ENCODE assay signal across 8 mouse cellular contexts in genomic region chrX:135742304-135743055, GRCm38 (mm10). TPM values are rescaled to one million over a fixed set of nuclear protein-coding genes. Genes with fewer than 3 reads are reported as not detected.
DNase-seq lines count a peak whose midpoint lies in the region; ATAC-seq and TF ChIP-seq lines count a peak whose summit lies in the region.

Gene Armcx5 (plus strand): TSS chrX:135742733.
Gene Gprasp1 (plus strand): TSS chrX:135742733.

- H3K36me3 ChIP-seq in embryonic facial prominence, embryonic 15.5 days, result no peaks in the 10 kb centered on the region
- H3K36me3 ChIP-seq in limb, embryonic 14.5 days (ENCODE audit: control insufficient read depth, insufficient read depth, low read length), result 0 out of 2 replicates have a peak, but pooled peaks cover 5% of the 10 kb centered on the region
- H3K36me3 ChIP-seq in midbrain, postnatal 0 days (ENCODE audit: insufficient read depth, low read length), result no peaks in the 10 kb centered on the region

- no peaks in the 10 kb centered on the region for H3K9me3 ChIP-seq in embryonic facial prominence, embryonic 15.5 days (replicated peaks)
- no peaks in the 10 kb centered on the region for H3K9me3 ChIP-seq in limb, embryonic 14.5 days (ENCODE audit: control insufficient read depth, low read length)
- no peaks in the 10 kb centered on the region for H3K9me3 ChIP-seq in midbrain, postnatal 0 days (ENCODE audit: low read length)

- peak within 1 kb of the TSS; percentile 63; the same call in 1 of the 2 replicates for H3K27ac ChIP-seq in bone marrow, adult 2 months (ENCODE audit: control insufficient read depth, insufficient read depth, low read depth, low read length, poor library complexity)
- peak within 1 kb of the TSS; percentile 77 for H3K27ac ChIP-seq in embryonic facial prominence, embryonic 15.5 days (replicated peaks)
- H3K27ac ChIP-seq in limb, embryonic 14.5 days (replicated peaks; ENCODE audit: low read depth, low read length), result peak within 1 kb of the TSS; percentile 83
- H3K27ac ChIP-seq in midbrain, postnatal 0 days (ENCODE audit: low read depth, low read length), result peak within 1 kb of the TSS; percentile 88

- peak within 1 kb of the TSS; percentile 84 for H3K4me3 ChIP-seq in bone marrow, adult 2 months (replicated peaks; ENCODE audit: control insufficient read depth, low read depth, low read length)
- peak within 1 kb of the TSS; percentile 63 for H3K4me3 ChIP-seq in embryonic facial prominence, embryonic 15.5 days (replicated peaks)
- peak within 1 kb of the TSS; percentile 53 for H3K4me3 ChIP-seq in limb, embryonic 14.5 days (replicated peaks; ENCODE audit: low read length)
- H3K4me3 ChIP-seq in midbrain, postnatal 0 days (ENCODE audit: low read depth, low read length), result peak within 1 kb of the TSS; percentile 56

- no peaks in the 10 kb centered on the region for H3K4me1 ChIP-seq in bone marrow, adult 2 months (ENCODE audit: control insufficient read depth, insufficient read depth, low read length)
- no peaks in the 10 kb centered on the region for H3K4me1 ChIP-seq in embryonic facial prominence, embryonic 15.5 days
- H3K4me1 ChIP-seq in limb, embryonic 14.5 days (ENCODE audit: control insufficient read depth, insufficient read depth, low read length), result no peaks in the 10 kb centered on the region; the same call in 1 of the 2 replicates
- H3K4me1 ChIP-seq in midbrain, postnatal 0 days (ENCODE audit: insufficient read depth, low read length), result no peaks in the 10 kb centered on the region

- no peak for TF ChIP-seq CTCF in bone marrow, adult 2 months (IDR thresholded peaks at IDR 0.05; ENCODE audit: control insufficient read depth, insufficient read depth, low read length)
- no peak for TF ChIP-seq CTCF in midbrain, postnatal 0 days (IDR thresholded peaks at IDR 0.05)

- peak within 1 kb of the TSS; percentile 48 for H3K4me2 ChIP-seq in embryonic facial prominence, embryonic 15.5 days (replicated peaks)
- H3K4me2 ChIP-seq in limb, embryonic 14.5 days (replicated peaks; ENCODE audit: low read depth, low read length, severe bottlenecking), result peak within 1 kb of the TSS; percentile 49
- peak within 1 kb of the TSS; percentile 46 for H3K4me2 ChIP-seq in midbrain, postnatal 0 days (ENCODE audit: low read depth, low read length, poor library complexity, severe bottlenecking)

- peak within 1 kb of the TSS; percentile 50 for H3K9ac ChIP-seq in embryonic facial prominence, embryonic 15.5 days
- H3K9ac ChIP-seq in limb, embryonic 14.5 days (ENCODE audit: low read depth, low read length, severe bottlenecking), result peak within 1 kb of the TSS; percentile 62
- peak within 1 kb of the TSS; percentile 81 for H3K9ac ChIP-seq in midbrain, postnatal 0 days (replicated peaks; ENCODE audit: low read length, poor library complexity, severe bottlenecking)

- WGBS in bone marrow, adult 2 months, result 16% methylated on average over 48 of the region's 48 CpGs
- WGBS in embryonic facial prominence, embryonic 15.5 days, result 17% methylated on average over 48 of the region's 48 CpGs
- 21% methylated on average over 47 of the region's 48 CpGs for WGBS in limb, embryonic 14.5 days
- WGBS in midbrain, postnatal 0 days, result 20% methylated on average over 47 of the region's 48 CpGs

- ATAC-seq in embryonic facial prominence, embryonic 15.5 days (ENCODE audit: insufficient number of reproducible peaks, low FRiP score, low TSS enrichment, low read depth), result peak; percentile 93
- ATAC-seq in limb, embryonic 14.5 days (ENCODE audit: low FRiP score, low read depth), result peak; percentile 97
- ATAC-seq in midbrain, postnatal 0 days (ENCODE audit: low FRiP score), result peak; percentile 96

- peak; percentile 89 for DNase-seq in 416B (ENCODE audit: low read depth)
- DNase-seq in heart, adult 8-10 months (ENCODE audit: low spot score), result peak; percentile 90
- DNase-seq in kidney, adult 9 months, result peak; percentile 92
- DNase-seq in limb, embryonic 14.5 days (ENCODE audit: low spot score), result peak; percentile 93
- DNase-seq in midbrain, postnatal 0 days (ENCODE audit: low spot score), result peak; percentile 97
- DNase-seq in spleen, postnatal 14 days (ENCODE audit: low spot score in 2 of 2), result peak; percentile 61 to 74

- H3K27me3 ChIP-seq in embryonic facial prominence, embryonic 15.5 days, result no peaks in the 10 kb centered on the region; the same call in 1 of the 2 replicates
- H3K27me3 ChIP-seq in limb, embryonic 14.5 days (ENCODE audit: control insufficient read depth, insufficient read depth, low read length), result 0 out of 2 replicates have a peak, but pooled peaks cover 4% of the 10 kb centered on the region
- no peaks in the 10 kb centered on the region; the same call in 1 of the 2 replicates for H3K27me3 ChIP-seq in midbrain, postnatal 0 days (ENCODE audit: insufficient read depth, low read length)

- peak; percentile 58; the same call in 1 of the 2 replicates for TF ChIP-seq POLR2A in bone marrow, adult 2 months (IDR thresholded peaks at IDR 0.05; ENCODE audit: borderline replicate concordance, control insufficient read depth, low read depth, low read length)
- peak; percentile 37; the same call in 1 of the 2 replicates for TF ChIP-seq POLR2A in limb, embryonic 14.5 days (IDR thresholded peaks at IDR 0.05; ENCODE audit: borderline replicate concordance, extremely low read depth, insufficient read depth, insufficient read length)

RNA-seq across cellular contexts. Expression of gene Armcx5, which starts in this region (rescaled TPM):
- 4.5 and 4.8 TPM in 2 replicates for polyA plus RNA-seq in bone marrow, adult 2 months (2011; ENCODE audit: insufficient read depth, insufficient read length, low replicate concordance, missing spikeins)
- 10.1 and 12.1 TPM in 2 replicates for polyA plus RNA-seq in embryonic facial prominence, embryonic 15.5 days (2015; fragmentation: Nextera tagmentation; extraction: Ambion mirVana)
- total RNA-seq in heart, adult 8-10 months (2022), result 1 to 10 TPM; 4.5 to 7.8 (median 5.7) TPM
- polyA plus RNA-seq in limb, embryonic 14.5 days (2012; rRNA removed), result 6.7 and 9.1 TPM in 2 replicates
- polyA plus RNA-seq in limb, embryonic 14.5 days (2014; fragmentation: Nextera tagmentation; extraction: Ambion mirVana), result 9.3 and 11.1 TPM in 2 replicates
- 13.1 and 22.9 TPM in 2 replicates for total RNA-seq in midbrain, postnatal 0 days (2014; rRNA removed)
- polyA plus RNA-seq in midbrain, postnatal 0 days (2015; fragmentation: Nextera tagmentation; extraction: Ambion mirVana), result 23.8 and 31.7 TPM in 2 replicates

RNA-seq across cellular contexts. Expression of gene Gprasp1, which starts in this region (rescaled TPM):
- 5.7 and 12.5 TPM in 2 replicates for polyA plus RNA-seq in bone marrow, adult 2 months (2011; ENCODE audit: insufficient read depth, insufficient read length, low replicate concordance, missing spikeins)
- 47.1 and 47.2 TPM in 2 replicates for polyA plus RNA-seq in embryonic facial prominence, embryonic 15.5 days (2015; fragmentation: Nextera tagmentation; extraction: Ambion mirVana)
- 10 to 100 TPM; 17.9 to 25.6 (median 21.4) TPM for total RNA-seq in heart, adult 8-10 months (2022)
- polyA plus RNA-seq in limb, embryonic 14.5 days (2012; rRNA removed), result 59.1 and 73.4 TPM in 2 replicates
- polyA plus RNA-seq in limb, embryonic 14.5 days (2014; fragmentation: Nextera tagmentation; extraction: Ambion mirVana), result 52.0 and 61.2 TPM in 2 replicates
- 378 and 474 TPM in 2 replicates for total RNA-seq in midbrain, postnatal 0 days (2014; rRNA removed)
- polyA plus RNA-seq in midbrain, postnatal 0 days (2015; fragmentation: Nextera tagmentation; extraction: Ambion mirVana), result 288 and 301 TPM in 2 replicates

Comparison
In these comparisons a context has a peak if more than half of its experiments do, and no peak if none do; other contexts are left out.
1. Peak in every context shown above with its lines: DNase-seq, ATAC-seq, H3K4me3 ChIP-seq and H3K27ac ChIP-seq.
2. RNA of gene Gprasp1 (total RNA-seq): 378 to 474 TPM in midbrain, postnatal 0 days; 17.9 to 25.6 TPM in heart, adult 8-10 months; every median in the first group is over 10 times any median in the second.